Mouse (Mus musculus): Measurements from ENCODE around the gene Ascl1. TPM values are rescaled to one million over a fixed set of nuclear protein-coding genes. Genes with fewer than 3 reads are reported as not detected.

The Ascl1 gene
- total RNA-seq (2023) = not detected

GRCm38 (mm10) chr10:87493576-87493975, at the start of gene Ascl1:
Gene Ascl1, minus strand, starts transcription at chr10:87493660.

GRCm38 (mm10) chr10:87521646-87522045, 28.2 kb upstream of the Ascl1 start, which contains the start of gene Pah:
Gene Pah, plus strand, starts transcription at chr10:87521795.

Other genes with a start within 250 kb of the Ascl1 start
- not detected for gene Pah, start 28.1 kb upstream of the Ascl1 start, total RNA-seq (2023)

Measured in CD4-positive naive resting alpha-beta T cell, adult 57 days (primary cell).